Mouse (Mus musculus): ENCODE measurements at regions not wholly inside any gene's neighbourhood (a gene's known extent, or its start where the extent isn't known, plus 50 kb on each side); places are given as distances from the start of the nearest gene placed in this dataset.
A peak's percentile ranks its signal among the peaks of the same experiment; 100 is the strongest.
"Not testable (repeated sequence)": the region's sequence is repeated elsewhere in the genome, so short reads cannot be mapped to it uniquely, and the experiment has no call there.

GRCm38 (mm10) chrX:19341231-19342007 is 139.7 kb downstream of the Tex13c3 start:
- H3K36me3 ChIP-seq (ENCODE audit: insufficient read depth); H3K4me3 ChIP-seq (ENCODE audit: low read depth, low read length); H3K27me3 ChIP-seq (ENCODE audit: insufficient read depth, low read length); H3K9me3 ChIP-seq (ENCODE audit: low read depth, low read length); DNase-seq; H3K9ac ChIP-seq; H3K27ac ChIP-seq (ENCODE audit: low read depth); H3K4me1 ChIP-seq (ENCODE audit: insufficient read depth); ATAC-seq (ENCODE audit: insufficient read depth); H3K4me2 ChIP-seq: not testable (repeated sequence)
- 73% methylated on average over 3 of the region's 3 CpGs for WGBS

- ATAC-seq (ENCODE audit: insufficient read depth) = no peak
- 62% methylated on average over 2 of the region's 2 CpGs for WGBS
- Histone ChIP-seq H3K27ac (ENCODE audit: low read depth) (no peak overlapping the region), H3K4me2 (no peak overlapping the region), H3K4me1 (ENCODE audit: insufficient read depth) (no peaks in the 10 kb centered on the region), H3K9ac (no peak overlapping the region), H3K9me3 (ENCODE audit: low read depth, low read length) (no peaks in the 10 kb centered on the region), H3K4me3 (ENCODE audit: low read depth, low read length) (no peak overlapping the region), H3K27me3 (ENCODE audit: insufficient read depth, low read length) (no peaks in the 10 kb centered on the region), H3K36me3 (ENCODE audit: insufficient read depth) (no peaks in the 10 kb centered on the region)
- DNase-seq = no peak
- TF ChIP-seq CTCF (IDR thresholded peaks at IDR 0.05; ENCODE audit: low read depth) = no peak
These were observed 167.8 kb downstream of the Tex13c3 start for GRCm38 (mm10) chrX:19313286-19313685.

- Histone ChIP-seq H3K36me3 (ENCODE audit: insufficient read depth) (no peaks in the 10 kb centered on the region), H3K9me3 (ENCODE audit: low read depth, low read length) (no peaks in the 10 kb centered on the region), H3K27ac (ENCODE audit: low read depth) (no peak overlapping the region), H3K4me2 (no peak overlapping the region), H3K4me1 (ENCODE audit: insufficient read depth) (no peaks in the 10 kb centered on the region), H3K9ac (no peak overlapping the region), H3K4me3 (ENCODE audit: low read depth, low read length) (no peak overlapping the region), H3K27me3 (ENCODE audit: insufficient read depth, low read length) (no peaks in the 10 kb centered on the region)
- ATAC-seq (ENCODE audit: insufficient read depth) = no peak
- 76% methylated on average over 1 of the region's 1 CpGs for WGBS
- no peak for DNase-seq
- TF ChIP-seq CTCF (IDR thresholded peaks at IDR 0.05; ENCODE audit: low read depth) = no peak
These were observed 169.1 kb downstream of the Tex13c3 start for GRCm38 (mm10) chrX:19311809-19312559.

GRCm38 (mm10) chrX:19311377-19311776 is 169.7 kb downstream of the Tex13c3 start:
- TF ChIP-seq CTCF (IDR thresholded peaks at IDR 0.05; ENCODE audit: low read depth) = no peak
- Histone ChIP-seq H3K27me3 (ENCODE audit: insufficient read depth, low read length) (no peaks in the 10 kb centered on the region), H3K4me2 (no peak overlapping the region), H3K4me1 (ENCODE audit: insufficient read depth) (no peaks in the 10 kb centered on the region), H3K27ac (ENCODE audit: low read depth) (no peak overlapping the region), H3K4me3 (ENCODE audit: low read depth, low read length) (no peak overlapping the region), H3K9me3 (ENCODE audit: low read depth, low read length) (no peaks in the 10 kb centered on the region), H3K9ac (no peak overlapping the region), H3K36me3 (ENCODE audit: insufficient read depth) (no peaks in the 10 kb centered on the region)
- 10% methylated on average over 1 of the region's 1 CpGs for WGBS
- ATAC-seq (ENCODE audit: insufficient read depth) = no peak
- DNase-seq = peak; percentile 3

GRCm38 (mm10) chrX:19288171-19288570 is 192.9 kb downstream of the Tex13c3 start:
- no peak for TF ChIP-seq CTCF (IDR thresholded peaks at IDR 0.05; ENCODE audit: low read depth)

GRCm38 (mm10) chrX:19286431-19286830 is 194.7 kb downstream of the Tex13c3 start:
- H3K4me3 ChIP-seq (ENCODE audit: low read depth, low read length) = no peak overlapping the region
- ATAC-seq (ENCODE audit: insufficient read depth) = no peak
- WGBS = 79% methylated on average over 5 of the region's 5 CpGs

More at GRCm38 (mm10) chrX:19288171-19288570, 192.9 kb downstream of the Tex13c3 start:
- Histone ChIP-seq H3K9me3 (ENCODE audit: low read depth, low read length) (no peaks in the 10 kb centered on the region; the same call in 1 of the 2 replicates), H3K4me2 (no peak overlapping the region), H3K27me3 (ENCODE audit: insufficient read depth, low read length) (no peaks in the 10 kb centered on the region), H3K36me3 (ENCODE audit: insufficient read depth) (no peaks in the 10 kb centered on the region), H3K9ac (no peak overlapping the region), H3K4me3 (ENCODE audit: low read depth, low read length) (no peak overlapping the region), H3K27ac (ENCODE audit: low read depth) (no peak overlapping the region), H3K4me1 (ENCODE audit: insufficient read depth) (no peaks in the 10 kb centered on the region)
- no peak for ATAC-seq (ENCODE audit: insufficient read depth)
- no peak for DNase-seq
- 87% methylated on average over 2 of the region's 2 CpGs for WGBS

GRCm38 (mm10) chrX:19285773-19286172 is 195.3 kb downstream of the Tex13c3 start:
- H3K9ac ChIP-seq = no peak overlapping the region
- H3K36me3 ChIP-seq (ENCODE audit: insufficient read depth) = no peaks in the 10 kb centered on the region
- DNase-seq = peak; percentile 34

More at GRCm38 (mm10) chrX:19286431-19286830, 194.7 kb downstream of the Tex13c3 start:
- TF ChIP-seq CTCF (IDR thresholded peaks at IDR 0.05; ENCODE audit: low read depth) = no peak
- H3K27ac ChIP-seq (ENCODE audit: low read depth) = no peak overlapping the region
- H3K4me2 ChIP-seq = no peak overlapping the region
- H3K27me3 ChIP-seq (ENCODE audit: insufficient read depth, low read length) = no peaks in the 10 kb centered on the region
- H3K36me3 ChIP-seq (ENCODE audit: insufficient read depth) = no peaks in the 10 kb centered on the region
- DNase-seq = no peak
- H3K4me1 ChIP-seq (ENCODE audit: insufficient read depth) = no peaks in the 10 kb centered on the region
- H3K9ac ChIP-seq = no peak overlapping the region
- no peaks in the 10 kb centered on the region; the same call in 1 of the 2 replicates for H3K9me3 ChIP-seq (ENCODE audit: low read depth, low read length)

More at GRCm38 (mm10) chrX:19285773-19286172, 195.3 kb downstream of the Tex13c3 start:
- no peak for ATAC-seq (ENCODE audit: insufficient read depth)
- TF ChIP-seq CTCF (IDR thresholded peaks at IDR 0.05; ENCODE audit: low read depth) = 0 out of 2 replicates have a peak, but pooled peaks have one; percentile 20
- WGBS = 61% methylated on average over 4 of the region's 4 CpGs
- Histone ChIP-seq H3K9me3 (ENCODE audit: low read depth, low read length) (no peaks in the 10 kb centered on the region; the same call in 1 of the 2 replicates), H3K4me1 (ENCODE audit: insufficient read depth) (no peaks in the 10 kb centered on the region), H3K4me3 (ENCODE audit: low read depth, low read length) (no peak overlapping the region), H3K4me2 (no peak overlapping the region), H3K27ac (ENCODE audit: low read depth) (no peak overlapping the region), H3K27me3 (ENCODE audit: insufficient read depth, low read length) (no peaks in the 10 kb centered on the region)
